Mouse (Mus musculus): ENCODE measurements around the gene Tank.

DNA sequence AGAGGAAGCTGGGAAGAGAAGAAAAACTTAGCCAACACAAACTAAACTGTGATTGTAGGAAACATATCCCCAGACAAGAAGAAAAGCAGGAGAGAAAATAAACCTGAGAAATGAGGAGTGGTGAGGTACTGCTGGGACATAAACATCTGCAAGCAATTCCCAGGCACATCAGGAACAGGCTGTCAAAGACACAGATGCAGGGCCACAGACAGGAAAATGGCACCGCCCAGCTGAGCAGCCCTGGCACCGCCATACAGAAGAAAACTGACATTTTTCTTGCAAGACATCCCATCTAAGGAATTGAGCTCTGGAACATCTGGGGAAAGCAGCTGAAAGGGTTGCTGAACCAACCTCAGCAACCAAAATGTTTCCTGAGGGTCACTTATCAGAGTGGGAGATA is 30.4 kb upstream of the Tank start:
- TF ChIP-seq CTCF (IDR thresholded peaks at IDR 0.05; ENCODE audit: extremely low read depth, insufficient read length, insufficient replicate concordance, low read depth, low read length): no peak
- TF ChIP-seq POLR2A (IDR thresholded peaks at IDR 0.05; ENCODE audit: low read depth, low read length): no peak
